Mouse (Mus musculus) myocyte (in vitro differentiated cells): Measurements from ENCODE around the gene Tsc1. TPM values are rescaled to one million over a fixed set of nuclear protein-coding genes. Genes with fewer than 3 reads are reported as not detected.

Experiments used
- H3K27me3 ChIP-seq: one replicate; pipeline ENCODE4 v1.6.1; 2011; ENCODE audit not compliant: control insufficient read depth, insufficient read depth, insufficient read length
- H3K36me3 ChIP-seq: one replicate; pipeline ENCODE4 v1.6.1; 2011; ENCODE audit not compliant: control insufficient read depth, insufficient read depth
- H3K4me2 ChIP-seq: one replicate; pipeline ENCODE4 v1.6.1; 2011; ENCODE audit warnings: low read depth, control low read depth
- H3K4me3 ChIP-seq: one replicate; pipeline ENCODE4 v1.5.1; 2011; ENCODE audit warnings: mild to moderate bottlenecking, control low read depth, moderate library complexity
- H3K79me2 ChIP-seq: one replicate; pipeline ENCODE4 v1.6.1; 2011; ENCODE audit not compliant: control insufficient read depth, insufficient read depth
- H3ac ChIP-seq: one replicate; pipeline ENCODE4 v1.6.1; 2011; ENCODE audit not compliant: control insufficient read depth, insufficient read length
- CEBPB ChIP-seq: IDR thresholded peaks from 2 replicates; pipeline ENCODE4 v1.6.1; 2011; ENCODE audit warnings: mild to moderate bottlenecking, moderate library complexity; ENCODE audit not compliant: poor library complexity, insufficient read depth, severe bottlenecking
- E2F4 ChIP-seq: IDR thresholded peaks from one replicate; pipeline ENCODE4 v1.6.1; 2011; ENCODE audit warnings: mild to moderate bottlenecking, control low read depth, moderate library complexity; ENCODE audit not compliant: insufficient read depth
- MAX ChIP-seq: IDR thresholded peaks from one replicate; pipeline ENCODE4 v1.6.1; 2011; ENCODE audit warnings: low read depth, mild to moderate bottlenecking, control low read depth
- MYOD1 ChIP-seq, 3 experiments: IDR thresholded peaks; one replicate each; pipeline ENCODE4 v1.6.1; 2011; ENCODE audit warnings: control low read depth in 2 of 3, low read depth in 2 of 3, mild to moderate bottlenecking in 2 of 3, moderate library complexity in 1 of 3; ENCODE audit not compliant: insufficient read length in 2 of 3, control insufficient read depth in 1 of 3
- MYOG ChIP-seq, 3 experiments: IDR thresholded peaks; one replicate each; pipeline ENCODE4 v1.6.1; 2011; ENCODE audit warnings: control low read depth in 2 of 3, low read depth in 2 of 3, mild to moderate bottlenecking in 2 of 3; ENCODE audit not compliant: insufficient read length in 2 of 3, control insufficient read depth in 1 of 3, insufficient read depth in 1 of 3
- POLR2A ChIP-seq: IDR thresholded peaks from one replicate; pipeline ENCODE4 v1.6.1; 2011; ENCODE audit warnings: low read depth, mild to moderate bottlenecking, control low read depth, moderate library complexity; ENCODE audit not compliant: insufficient read length
- POLR2AphosphoS2 ChIP-seq: IDR thresholded peaks from one replicate; pipeline ENCODE4 v1.6.1; 2011; ENCODE audit warnings: low read depth, control low read depth; ENCODE audit not compliant: insufficient read length
- REST ChIP-seq: IDR thresholded peaks from one replicate; pipeline ENCODE4 v1.6.1; 2011; ENCODE audit warnings: mild to moderate bottlenecking, control low read depth, moderate library complexity; ENCODE audit not compliant: insufficient read depth, insufficient read length
- SRF ChIP-seq: IDR thresholded peaks from one replicate; pipeline ENCODE4 v1.6.1; 2011; ENCODE audit warnings: low read depth; ENCODE audit not compliant: control insufficient read depth, insufficient read length
- TCF12 ChIP-seq: IDR thresholded peaks from one replicate; pipeline ENCODE4 v1.6.1; 2011; ENCODE audit warnings: mild to moderate bottlenecking, control low read depth; ENCODE audit not compliant: poor library complexity, insufficient read depth, severe bottlenecking
- TCF3 ChIP-seq: IDR thresholded peaks from one replicate; pipeline ENCODE4 v1.6.1; 2011; ENCODE audit warnings: low read depth, control low read depth; ENCODE audit not compliant: insufficient read length
- USF1 ChIP-seq: IDR thresholded peaks from one replicate; pipeline ENCODE4 v1.6.1; 2011; ENCODE audit warnings: low read depth, mild to moderate bottlenecking, control low read depth, moderate library complexity
- polyA plus RNA-seq: library from polyadenylated mRNA; unstranded; fragments of >200 nt; fragmentation: generic; extraction: Trizol; gene quantifications from one replicate; pipeline ENCODE4 v1.2.1, GENCODE M21; 2012; ENCODE audit warnings: missing spikeins

Tsc1 gene
- polyA plus RNA-seq, 1 experiment, result 7.6 TPM

- TF ChIP-seq MYOG (IDR thresholded peaks at IDR 0.05; ENCODE audit: control insufficient read depth in 1 of 3, insufficient read depth in 1 of 3, insufficient read length in 2 of 3, low read depth in 2 of 3) (no peak), POLR2A (no peak), MAX (no peak), MYOD1 (IDR thresholded peaks at IDR 0.05; ENCODE audit: control insufficient read depth in 1 of 3, insufficient read length in 2 of 3, low read depth in 2 of 3) (no peak), E2F4 (no peak), SRF (no peak), REST (no peak), TCF3 (no peak), CEBPB (no peak), USF1 (no peak), POLR2AphosphoS2 (no peak), TCF12 (no peak)
- no peak overlapping the region for H3ac ChIP-seq
- H3K36me3 ChIP-seq, result no peaks in the 10 kb centered on the region
- H3K79me2 ChIP-seq, result no peaks in the 10 kb centered on the region
- peaks cover 38% of the 10 kb centered on the region for H3K27me3 ChIP-seq
- no peak overlapping the region for H3K4me3 ChIP-seq
- H3K4me2 ChIP-seq, result no peak overlapping the region
These were observed 60.7 kb downstream of the Tsc1 start for GRCm38 (mm10) chr2:28701646-28702262.

DNA sequence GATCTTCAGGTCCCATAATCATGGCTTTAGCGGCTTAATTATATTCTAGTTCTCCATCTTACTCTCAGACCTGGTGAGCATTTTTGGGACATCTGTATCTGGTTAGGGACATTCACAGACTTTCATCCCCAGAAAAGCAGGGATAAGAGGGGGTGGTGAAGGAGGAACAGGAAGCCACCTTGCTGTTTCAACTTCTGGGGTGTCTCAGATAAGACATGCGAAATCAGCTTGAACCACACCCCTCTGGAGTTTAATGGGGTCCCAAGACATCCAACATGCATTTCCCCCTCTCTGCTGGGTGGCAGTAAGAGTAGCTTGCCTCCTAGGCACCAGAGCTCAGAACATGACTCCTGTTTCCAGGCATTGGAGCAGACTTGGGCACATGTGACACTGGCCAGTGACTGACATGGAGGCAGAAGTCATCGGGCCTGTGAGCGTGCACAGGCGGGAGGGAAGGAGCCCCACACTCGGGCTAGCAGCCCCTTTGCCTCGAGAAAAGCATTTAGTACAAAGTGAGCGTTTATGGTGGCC, 65.1 kb downstream of the Tsc1 start:
- TF ChIP-seq SRF, result no peak
- H3K4me3 ChIP-seq, result no peak overlapping the region
- peaks cover 73% of the 10 kb centered on the region for H3K27me3 ChIP-seq
- no peak overlapping the region for H3ac ChIP-seq
- H3K79me2 ChIP-seq, result no peaks in the 10 kb centered on the region
- no peak overlapping the region for H3K4me2 ChIP-seq
- no peaks in the 10 kb centered on the region for H3K36me3 ChIP-seq

DNA sequence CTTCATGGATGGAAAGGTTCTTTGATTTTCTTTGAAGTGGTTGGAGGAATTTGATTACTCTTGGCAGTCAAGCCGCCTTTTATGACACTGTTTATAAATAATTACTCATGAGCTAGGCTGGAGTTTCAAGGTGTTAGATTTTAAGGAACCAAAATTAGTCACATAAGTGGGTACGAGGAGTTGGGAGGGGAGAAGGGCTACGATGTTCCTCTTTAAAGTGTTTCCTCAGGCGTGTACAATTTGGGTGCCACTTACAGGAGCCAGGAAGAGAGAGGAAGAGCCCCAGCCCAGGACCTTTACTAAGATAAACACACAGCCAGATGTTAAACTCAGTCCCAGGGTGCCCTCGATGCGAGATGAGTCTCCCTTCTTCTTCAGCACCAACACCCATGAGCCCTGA, 65.8 kb downstream of the Tsc1 start:
- peaks cover 75% of the 10 kb centered on the region for H3K27me3 ChIP-seq
- H3K36me3 ChIP-seq, result no peaks in the 10 kb centered on the region

DNA sequence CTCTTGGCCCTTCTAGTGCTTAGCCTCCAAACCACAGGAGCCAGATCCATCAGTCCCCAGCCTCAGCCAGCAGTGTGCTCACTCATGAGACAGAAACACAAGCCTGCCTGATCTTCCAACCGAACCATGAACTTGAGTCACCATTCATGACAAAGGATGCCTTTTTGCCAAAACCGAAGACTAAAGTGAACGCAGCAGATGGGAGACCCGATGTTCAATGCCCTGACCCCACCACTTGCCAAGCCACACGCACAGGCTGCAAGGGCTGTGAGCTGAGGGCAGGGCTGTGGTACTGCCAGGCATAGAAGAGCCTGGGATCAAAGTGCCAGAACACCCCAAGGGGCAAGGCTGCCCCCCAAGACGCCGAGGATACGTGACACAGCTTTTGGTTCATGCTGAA, 72.0 kb downstream of the Tsc1 start:
- no peak for TF ChIP-seq SRF
- TF ChIP-seq TCF12, result no peak
- TF ChIP-seq USF1, result no peak
- no peak for TF ChIP-seq POLR2AphosphoS2
- no peak for TF ChIP-seq TCF3
- TF ChIP-seq POLR2A, result no peak
- no peak for TF ChIP-seq E2F4
- TF ChIP-seq MYOD1 (IDR thresholded peaks at IDR 0.05; ENCODE audit: control insufficient read depth in 1 of 3, insufficient read length in 2 of 3, low read depth in 2 of 3), result no peak
- no peak for TF ChIP-seq CEBPB
- TF ChIP-seq MAX, result no peak
- TF ChIP-seq REST, result no peak
- TF ChIP-seq MYOG (IDR thresholded peaks at IDR 0.05; ENCODE audit: control insufficient read depth in 1 of 3, insufficient read depth in 1 of 3, insufficient read length in 2 of 3, low read depth in 2 of 3), result no peak
- H3ac ChIP-seq, result no peak overlapping the region
- no peaks in the 10 kb centered on the region for H3K36me3 ChIP-seq
- H3K4me3 ChIP-seq, result no peak overlapping the region
- no peaks in the 10 kb centered on the region for H3K79me2 ChIP-seq
- peaks cover 60% of the 10 kb centered on the region for H3K27me3 ChIP-seq
- no peak overlapping the region for H3K4me2 ChIP-seq

More for the DNA sequence above, 65.8 kb downstream of the Tsc1 start:
- no peak for TF ChIP-seq POLR2A
- no peak for TF ChIP-seq USF1
- no peak for TF ChIP-seq MAX
- TF ChIP-seq CEBPB, result no peak
- TF ChIP-seq E2F4, result no peak
- no peak for TF ChIP-seq POLR2AphosphoS2
- no peak for TF ChIP-seq MYOG (IDR thresholded peaks at IDR 0.05; ENCODE audit: control insufficient read depth in 1 of 3, insufficient read depth in 1 of 3, insufficient read length in 2 of 3, low read depth in 2 of 3)
- TF ChIP-seq MYOD1 (IDR thresholded peaks at IDR 0.05; ENCODE audit: control insufficient read depth in 1 of 3, insufficient read length in 2 of 3, low read depth in 2 of 3), result no peak
- TF ChIP-seq TCF12, result no peak
- no peak for TF ChIP-seq REST
- no peak for TF ChIP-seq SRF
- no peak for TF ChIP-seq TCF3
- H3K4me2 ChIP-seq, result no peak overlapping the region
- H3K79me2 ChIP-seq, result no peaks in the 10 kb centered on the region
- H3ac ChIP-seq, result no peak overlapping the region
- no peak overlapping the region for H3K4me3 ChIP-seq

DNA sequence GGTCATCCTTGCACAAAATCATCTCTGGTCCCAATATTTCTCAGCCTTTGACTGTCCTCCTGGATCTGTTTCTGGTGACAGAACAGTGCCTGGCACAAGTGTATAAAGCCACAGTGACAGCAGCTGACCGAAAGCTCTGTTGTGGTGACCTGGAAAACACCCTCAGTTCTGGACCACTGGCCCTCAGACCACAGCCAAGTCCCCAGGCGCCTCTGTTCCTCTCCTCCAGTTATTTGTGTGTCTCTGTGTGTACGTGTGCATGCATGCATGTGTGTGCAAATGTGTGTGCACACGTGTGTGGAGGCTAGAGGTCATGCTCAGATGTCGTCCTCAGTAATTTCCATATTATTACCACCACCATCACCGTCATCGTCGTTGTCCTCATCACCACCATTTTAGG, 81.4 kb downstream of the Tsc1 start:
- Histone ChIP-seq H3K4me3 (no peak overlapping the region), H3K36me3 (no peaks in the 10 kb centered on the region), H3K4me2 (no peak overlapping the region), H3K27me3 (peaks cover 78% of the 10 kb centered on the region), H3ac (no peak overlapping the region), H3K79me2 (no peaks in the 10 kb centered on the region)
- no peak for TF ChIP-seq CEBPB
- no peak for TF ChIP-seq MAX
